Mouse (Mus musculus) kidney, adult 2 months (tissue): ENCODE measurements around the gene Ptk7. TPM values are rescaled to one million over a fixed set of nuclear protein-coding genes. Genes with fewer than 3 reads are reported as not detected.
A peak's percentile ranks its signal among the peaks of the same experiment; 100 is the strongest.

Source experiments
- DNase-seq: peaks from one replicate; pipeline ENCODE4 v3.0.0; 2021
- H3K27ac ChIP-seq: fragments of 200-500 bp; 2 replicates; pipeline ENCODE4 v1.5.1; 2012; ENCODE audit warnings: low read depth, low read length, control low read depth, inconsistent platforms; ENCODE audit not compliant: insufficient read depth
- H3K27me3 ChIP-seq: fragments of 200-500 bp; replicated peaks from 2 replicates; pipeline ENCODE4 v1.6.1; 2012; ENCODE audit warnings: mild to moderate bottlenecking, moderate library complexity, low read length, inconsistent platforms; ENCODE audit not compliant: control insufficient read depth, insufficient read depth
- H3K36me3 ChIP-seq: fragments of 200-500 bp; 2 replicates; pipeline ENCODE4 v1.6.1; 2012; ENCODE audit warnings: mild to moderate bottlenecking, moderate library complexity, low read length, inconsistent platforms; ENCODE audit not compliant: control insufficient read depth, insufficient read depth
- H3K4me1 ChIP-seq: fragments of 200-500 bp; 2 replicates; pipeline ENCODE4 v1.6.1; 2011; ENCODE audit warnings: low read length; ENCODE audit not compliant: control insufficient read depth, insufficient read depth
- H3K4me3 ChIP-seq: fragments of 200-500 bp; 2 replicates; pipeline ENCODE4 v1.5.1; 2011; ENCODE audit warnings: mild to moderate bottlenecking, low read depth, low read length, control low read depth; ENCODE audit not compliant: insufficient read depth
- CTCF ChIP-seq: fragments of 200-500 bp; conservative IDR thresholded peaks from 2 replicates; pipeline ENCODE4 v1.5.1; 2011; ENCODE audit warnings: low read depth, mild to moderate bottlenecking, control low read depth, low read length, moderate library complexity, mixed read lengths; ENCODE audit not compliant: insufficient read depth, insufficient read length
- POLR2A ChIP-seq: fragments of 200-500 bp; IDR thresholded peaks from one replicate; pipeline ENCODE4 v1.6.1; 2011; ENCODE audit warnings: low read depth, low read length, control low read depth
- WGBS: fragments of 180-500 bp; shearing (Covaris S2); methylation state at CpG from one replicate; pipeline ENCODE4 v1.1.7; 2018; 5-methylcytosine and 5-hydroxymethylcytosine counted together
- polyA plus RNA-seq: library from polyadenylated mRNA; depleted of rRNA; stranded (reverse); fragments of >200 nt; gene quantifications from 2 replicates; pipeline ENCODE4 v1.2.3, GENCODE M21; 2012

Ptk7 gene
- polyA plus RNA-seq, 1 experiment = 9.4 TPM

DNA sequence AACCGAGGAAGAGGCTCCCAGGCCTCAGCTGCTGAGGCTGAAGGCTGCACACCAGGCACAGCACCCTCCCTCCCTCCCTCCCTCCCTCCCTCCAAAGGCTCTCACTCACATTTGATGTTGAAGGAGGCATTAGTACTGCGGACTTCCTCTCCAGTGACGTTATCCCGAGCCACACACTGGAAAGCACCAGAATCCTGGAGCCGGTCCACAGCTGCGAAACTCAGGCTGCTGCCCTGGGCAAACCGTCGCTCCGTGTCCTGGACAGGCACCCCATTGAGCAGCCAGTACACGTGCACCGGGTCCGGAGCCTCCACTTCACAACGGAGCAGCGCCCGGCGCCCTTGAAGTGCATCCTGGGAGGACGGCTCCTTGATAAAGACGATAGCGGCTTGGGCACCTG lies 37.9 kb downstream of the Ptk7 start:
- 71% methylated on average over 19 of the region's 19 CpGs for WGBS
- Histone ChIP-seq H3K36me3 (no peaks in the 10 kb centered on the region), H3K27ac (no peak overlapping the region), H3K4me3 (no peak overlapping the region), H3K4me1 (no peaks in the 10 kb centered on the region), H3K27me3 (no peaks in the 10 kb centered on the region)
- no peak for TF ChIP-seq POLR2A
- TF ChIP-seq CTCF = no peak
- DNase-seq = no peak

DNA sequence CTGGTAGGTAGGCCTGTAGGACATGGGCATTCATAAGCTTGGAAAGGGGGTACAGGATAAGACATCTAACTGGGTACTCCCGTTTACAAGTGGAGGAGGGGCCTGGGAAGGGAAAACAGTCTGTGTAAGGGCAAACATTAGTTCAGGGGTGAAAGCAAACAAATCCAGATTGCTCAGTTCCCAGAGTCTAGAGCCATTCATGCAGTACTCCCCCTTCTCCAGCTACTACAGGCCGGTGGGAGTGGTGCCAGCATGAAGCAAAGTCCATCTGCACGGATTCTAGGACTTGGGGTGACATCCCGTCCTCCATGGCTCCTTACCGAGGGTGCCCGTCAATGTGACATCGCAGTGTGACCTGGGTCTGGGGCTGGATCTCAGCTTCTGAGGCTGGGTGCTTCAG lies 38.9 kb downstream of the Ptk7 start:
- Histone ChIP-seq H3K27me3 (no peaks in the 10 kb centered on the region), H3K36me3 (no peaks in the 10 kb centered on the region), H3K4me1 (no peaks in the 10 kb centered on the region), H3K27ac (no peak overlapping the region), H3K4me3 (no peak overlapping the region)
- DNase-seq = peak; percentile 12
- WGBS = 40% methylated on average over 7 of the region's 7 CpGs
- TF ChIP-seq POLR2A = no peak
- TF ChIP-seq CTCF = no peak

DNA sequence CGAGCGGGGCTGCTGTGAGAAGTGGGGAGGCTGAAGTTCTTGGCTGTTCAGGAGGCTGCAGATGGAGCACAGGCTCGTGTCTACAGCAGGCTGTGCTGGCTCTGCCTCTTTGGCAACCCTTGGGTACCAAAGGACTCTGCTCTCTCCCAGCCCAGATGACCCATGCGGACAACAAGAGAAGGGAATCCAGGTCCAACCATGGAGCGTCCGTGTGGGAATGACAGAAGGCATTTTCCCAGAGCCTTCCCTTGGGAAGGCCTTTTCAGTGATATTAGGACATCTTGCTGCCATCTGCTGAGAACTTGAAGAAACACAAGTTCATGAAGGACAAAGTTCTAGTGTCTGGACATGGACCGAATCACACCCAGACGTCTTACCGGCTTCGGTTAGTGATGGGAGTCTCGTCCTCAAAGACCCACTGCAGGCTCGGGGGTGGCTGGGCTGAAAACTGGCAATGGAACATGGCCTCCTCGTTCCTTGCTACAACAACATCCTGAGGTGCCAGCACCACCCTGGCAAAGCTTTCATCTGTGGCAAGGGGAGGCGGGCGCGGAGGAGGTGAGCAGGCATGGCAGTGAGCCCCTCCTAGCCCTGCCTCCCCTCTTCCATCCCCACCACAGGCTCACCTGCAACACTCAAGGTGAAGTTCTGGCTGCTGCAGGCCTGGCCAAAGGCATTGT lies 39.5 kb downstream of the Ptk7 start:
- Histone ChIP-seq H3K4me3 (no peak overlapping the region), H3K27me3 (no peaks in the 10 kb centered on the region), H3K4me1 (no peaks in the 10 kb centered on the region), H3K36me3 (no peaks in the 10 kb centered on the region), H3K27ac (no peak overlapping the region)
- no peak for TF ChIP-seq POLR2A
- TF ChIP-seq CTCF = 0 out of 2 replicates have a peak, but pooled peaks have one; percentile 14
- DNase-seq = peak; percentile 33
- 77% methylated on average over 16 of the region's 16 CpGs for WGBS

DNA sequence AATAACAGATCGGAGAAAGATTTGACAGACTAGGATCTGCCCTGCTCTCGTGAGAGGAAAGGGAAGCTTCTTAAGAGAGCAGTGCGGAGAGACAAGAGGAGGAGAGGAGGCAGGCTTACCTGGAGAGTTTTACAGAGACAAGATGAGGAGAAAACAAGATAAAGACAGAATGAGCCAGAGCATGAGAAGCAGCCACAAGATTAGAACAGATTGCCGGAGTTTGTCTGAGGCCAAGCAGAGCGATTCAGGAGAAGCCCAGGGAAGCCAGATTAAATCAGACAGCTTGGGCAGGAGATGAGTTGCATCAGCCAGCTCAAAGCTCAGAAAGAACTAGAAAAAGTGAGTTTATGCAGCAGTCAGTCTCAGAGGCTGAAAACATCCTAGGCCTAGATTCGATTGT lies 40.4 kb downstream of the Ptk7 start:
- WGBS = 92% methylated on average over 6 of the region's 6 CpGs
- no peak overlapping the region for H3K4me3 ChIP-seq
- H3K27me3 ChIP-seq = no peaks in the 10 kb centered on the region
- no peaks in the 10 kb centered on the region for H3K4me1 ChIP-seq
- H3K27ac ChIP-seq = no peak overlapping the region
- TF ChIP-seq POLR2A (no peak), CTCF (no peak)
- no peak for DNase-seq
- no peaks in the 10 kb centered on the region for H3K36me3 ChIP-seq

DNA sequence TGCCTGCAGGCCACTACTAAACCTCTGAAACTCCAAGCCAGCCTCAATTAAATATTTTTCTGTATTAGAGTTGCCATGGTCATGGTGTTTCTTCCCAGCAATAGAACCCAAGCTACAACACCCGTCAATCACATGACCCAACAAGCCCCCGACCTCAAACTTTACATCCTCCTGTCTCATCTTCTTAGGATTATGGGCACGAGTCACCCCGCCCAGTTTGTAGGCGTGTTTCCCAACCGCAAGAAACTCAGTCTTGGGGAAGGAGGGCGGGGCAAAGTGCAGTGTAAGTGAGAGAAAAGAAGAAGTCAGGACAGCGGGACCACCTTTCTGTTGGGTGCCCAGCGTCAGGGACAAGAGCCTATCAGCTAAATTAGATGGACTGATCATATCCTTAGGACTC lies 41.1 kb downstream of the Ptk7 start:
- Histone ChIP-seq H3K36me3 (no peaks in the 10 kb centered on the region), H3K4me1 (no peaks in the 10 kb centered on the region), H3K4me3 (no peak overlapping the region), H3K27ac (no peak overlapping the region), H3K27me3 (no peaks in the 10 kb centered on the region)
- no peak for DNase-seq
- no peak for TF ChIP-seq CTCF
- no peak for TF ChIP-seq POLR2A
- 81% methylated on average over 9 of the region's 9 CpGs for WGBS

DNA sequence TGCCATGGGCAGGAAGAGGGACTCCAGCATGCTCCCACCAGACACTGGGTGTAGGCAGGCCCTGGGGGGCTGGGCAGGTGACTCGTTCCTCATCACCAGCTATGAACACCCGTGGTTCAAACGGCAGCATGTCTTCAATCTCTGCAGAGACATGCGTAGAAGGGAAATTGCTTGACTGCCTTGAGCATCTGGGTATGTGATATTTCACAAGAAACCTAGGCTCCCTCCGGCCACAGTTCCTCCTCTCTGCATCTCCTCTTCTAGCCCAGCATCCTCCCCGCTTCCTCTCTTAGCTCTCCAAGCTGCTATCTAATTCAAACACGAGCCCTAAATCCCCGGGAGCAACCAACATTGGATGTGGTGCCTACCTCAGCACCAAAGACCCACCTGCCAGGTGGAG lies 43.0 kb downstream of the Ptk7 start:
- 88% methylated on average over 8 of the region's 8 CpGs for WGBS
- Histone ChIP-seq H3K27me3 (no peaks in the 10 kb centered on the region), H3K4me1 (no peaks in the 10 kb centered on the region), H3K36me3 (no peaks in the 10 kb centered on the region), H3K27ac (no peak overlapping the region), H3K4me3 (no peak overlapping the region)
- DNase-seq = no peak
- TF ChIP-seq POLR2A (no peak), CTCF (no peak)

DNA sequence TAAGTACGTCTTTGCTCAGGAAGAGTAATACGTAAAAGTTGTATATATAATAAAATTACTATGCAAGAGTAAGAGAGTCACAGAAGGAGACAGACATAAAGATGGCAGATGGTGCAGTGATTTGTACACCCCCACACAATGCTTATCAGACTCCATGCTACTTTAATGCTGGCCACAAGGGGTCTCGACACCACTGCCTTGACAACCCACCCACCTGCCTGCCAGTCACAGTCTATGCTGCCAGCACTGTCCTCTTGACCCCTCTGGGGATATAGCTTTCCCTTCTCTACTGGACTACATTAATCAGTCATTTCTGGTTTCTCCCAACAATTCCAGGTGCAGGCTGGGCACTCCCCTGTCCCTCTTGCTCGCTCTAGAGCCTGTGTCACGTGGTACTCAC lies 50.7 kb downstream of the Ptk7 start:
- no peak for DNase-seq
- no peaks in the 10 kb centered on the region for H3K4me1 ChIP-seq
- H3K27ac ChIP-seq = no peak overlapping the region
- TF ChIP-seq CTCF (no peak), POLR2A (no peak)
- WGBS = 63% methylated on average over 5 of the region's 5 CpGs
- no peaks in the 10 kb centered on the region for H3K36me3 ChIP-seq
- H3K27me3 ChIP-seq = no peaks in the 10 kb centered on the region
- H3K4me3 ChIP-seq = no peak overlapping the region
